7 mouse cellular contexts compared by ENCODE assay signal in the genomic region with DNA sequence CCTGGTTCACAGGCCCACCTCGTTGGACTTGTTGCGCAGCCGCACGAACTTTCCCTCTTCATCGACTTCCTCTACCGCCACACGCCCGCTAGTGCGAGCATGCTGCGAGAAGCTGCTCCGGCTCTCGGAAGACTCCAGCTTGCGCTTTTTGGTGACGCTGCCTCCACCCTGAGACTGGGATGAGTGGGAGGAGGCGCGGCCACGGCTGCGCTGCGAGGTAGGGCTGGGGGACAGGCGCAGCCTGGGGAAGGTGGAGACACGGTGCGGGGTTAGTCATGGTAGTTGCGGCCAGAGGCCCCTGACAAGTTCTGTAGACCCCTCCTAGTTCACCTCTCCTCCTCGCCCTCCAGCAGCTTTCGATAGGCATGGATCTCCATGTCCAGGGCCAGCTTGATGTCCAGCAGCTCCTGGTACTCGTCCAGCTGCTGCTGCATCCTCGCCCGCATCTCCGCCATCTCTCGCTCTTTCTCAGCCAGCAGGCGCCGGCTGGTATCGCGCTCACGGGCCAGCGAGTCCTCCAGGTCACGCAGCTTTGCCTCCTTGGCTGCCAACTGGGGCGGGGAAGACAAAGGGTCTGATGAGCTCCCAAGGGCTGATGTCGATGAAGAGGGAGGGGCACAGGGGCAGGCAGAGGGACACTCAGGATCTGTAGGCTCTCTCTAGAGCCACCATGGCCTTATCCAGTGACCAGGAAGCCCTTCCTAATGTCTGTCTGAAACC. TPM values are rescaled to one million over a fixed set of nuclear protein-coding genes. Genes with fewer than 3 reads are reported as not detected.
DNase-seq lines count a peak whose midpoint lies in the region; ATAC-seq and TF ChIP-seq lines count a peak whose summit lies in the region.

No protein-coding gene starts in this region.

- peak overlapping the region; percentile 58 for H3K4me2 ChIP-seq in lung, embryonic 14.5 days
- H3K4me2 ChIP-seq in lung, postnatal 0 days (replicated peaks; ENCODE audit: low read depth, low read length) = no peak overlapping the region
- H3K4me2 ChIP-seq in hindbrain, postnatal 0 days (ENCODE audit: low read depth, low read length) = peak overlapping the region; percentile 24; the same call in 1 of the 2 replicates
- H3K4me2 ChIP-seq in neural tube, embryonic 15.5 days = peak overlapping the region; percentile 23

- DNase-seq in lung, embryonic 14.5 days = peak; percentile 68
- no peak for DNase-seq in lung, postnatal 0 days (ENCODE audit: low spot score)
- DNase-seq in embryonic facial prominence, embryonic 10.5 days (ENCODE audit: low spot score) = peak; percentile 65
- DNase-seq in hindbrain, postnatal 0 days (ENCODE audit: low spot score) = peak; percentile 65
- DNase-seq in cerebellum, adult 11-12 months = no peak
- DNase-seq in adrenal gland, postnatal 4 days (ENCODE audit: low spot score in 2 of 2) = no peak

- H3K4me1 ChIP-seq in lung, embryonic 14.5 days (ENCODE audit: insufficient read depth) = no peaks in the 10 kb centered on the region
- H3K4me1 ChIP-seq in lung, postnatal 0 days (ENCODE audit: insufficient read depth, low read depth, low read length) = peaks cover 15% of the 10 kb centered on the region; the same call in 1 of the 2 replicates
- peaks cover 41% of the 10 kb centered on the region for H3K4me1 ChIP-seq in embryonic facial prominence, embryonic 10.5 days
- peaks cover 3% of the 10 kb centered on the region; the same call in 1 of the 2 replicates for H3K4me1 ChIP-seq in hindbrain, postnatal 0 days (ENCODE audit: insufficient read depth, low read length)
- peaks cover 17% of the 10 kb centered on the region for H3K4me1 ChIP-seq in neural tube, embryonic 15.5 days

- WGBS in lung, embryonic 14.5 days = 9% methylated on average over 39 of the region's 39 CpGs
- WGBS in lung, postnatal 0 days = 47% methylated on average over 39 of the region's 39 CpGs
- WGBS in embryonic facial prominence, embryonic 10.5 days = 9% methylated on average over 39 of the region's 39 CpGs
- 23% methylated on average over 39 of the region's 39 CpGs for WGBS in hindbrain, postnatal 0 days
- 18% methylated on average over 39 of the region's 39 CpGs for WGBS in neural tube, embryonic 15.5 days

- peaks cover 33% of the 10 kb centered on the region for H3K27me3 ChIP-seq in lung, embryonic 14.5 days (ENCODE audit: insufficient read depth, low read length)
- 0 out of 2 replicates have a peak, but pooled peaks cover 7% of the 10 kb centered on the region for H3K27me3 ChIP-seq in lung, postnatal 0 days (replicated peaks; ENCODE audit: insufficient read depth, low read length)
- peaks cover 79% of the 10 kb centered on the region for H3K27me3 ChIP-seq in embryonic facial prominence, embryonic 10.5 days (replicated peaks; ENCODE audit: low read depth, poor library complexity, severe bottlenecking)
- peaks cover 15% of the 10 kb centered on the region for H3K27me3 ChIP-seq in hindbrain, postnatal 0 days (ENCODE audit: insufficient read depth, low read length)
- H3K27me3 ChIP-seq in neural tube, embryonic 15.5 days (replicated peaks) = peaks cover 62% of the 10 kb centered on the region

- H3K9ac ChIP-seq in lung, embryonic 14.5 days = peak overlapping the region; percentile 6; the same call in 1 of the 2 replicates
- H3K9ac ChIP-seq in lung, postnatal 0 days (replicated peaks; ENCODE audit: low read depth) = no peak overlapping the region
- no peak overlapping the region for H3K9ac ChIP-seq in hindbrain, postnatal 0 days (replicated peaks; ENCODE audit: low read length)
- no peak overlapping the region for H3K9ac ChIP-seq in neural tube, embryonic 15.5 days (replicated peaks)

- H3K9me3 ChIP-seq in lung, embryonic 14.5 days (ENCODE audit: low read depth, low read length) = no peaks in the 10 kb centered on the region
- no peaks in the 10 kb centered on the region for H3K9me3 ChIP-seq in lung, postnatal 0 days (ENCODE audit: low read length)
- H3K9me3 ChIP-seq in embryonic facial prominence, embryonic 10.5 days = no peaks in the 10 kb centered on the region
- no peaks in the 10 kb centered on the region for H3K9me3 ChIP-seq in hindbrain, postnatal 0 days (ENCODE audit: low read length)
- H3K9me3 ChIP-seq in neural tube, embryonic 15.5 days (replicated peaks) = no peaks in the 10 kb centered on the region

- peaks cover 30% of the 10 kb centered on the region for H3K36me3 ChIP-seq in lung, embryonic 14.5 days (ENCODE audit: insufficient read depth)
- peaks cover 31% of the 10 kb centered on the region for H3K36me3 ChIP-seq in lung, postnatal 0 days (ENCODE audit: insufficient read depth, low read length)
- no peaks in the 10 kb centered on the region for H3K36me3 ChIP-seq in embryonic facial prominence, embryonic 10.5 days (replicated peaks)
- H3K36me3 ChIP-seq in hindbrain, postnatal 0 days (ENCODE audit: insufficient read depth, low read length) = peaks cover 15% of the 10 kb centered on the region
- peaks cover 39% of the 10 kb centered on the region for H3K36me3 ChIP-seq in neural tube, embryonic 15.5 days

- TF ChIP-seq CTCF in lung, embryonic 14.5 days (IDR thresholded peaks at IDR 0.05; ENCODE audit: low read depth) = no peak
- TF ChIP-seq CTCF in lung, postnatal 0 days (IDR thresholded peaks at IDR 0.05) = no peak
- 0 out of 2 replicates have a peak, but pooled peaks have one; percentile 17 for TF ChIP-seq CTCF in hindbrain, postnatal 0 days (IDR thresholded peaks at IDR 0.05; ENCODE audit: low read depth)

- no peak; the same call in 1 of the 2 replicates for ATAC-seq in lung, embryonic 14.5 days (ENCODE audit: insufficient read depth)
- ATAC-seq in lung, postnatal 0 days = no peak
- peak; percentile 22 for ATAC-seq in hindbrain, postnatal 0 days
- ATAC-seq in neural tube, embryonic 15.5 days (ENCODE audit: low FRiP score) = no peak

- no peak overlapping the region for H3K27ac ChIP-seq in lung, embryonic 14.5 days (ENCODE audit: low read depth)
- no peak overlapping the region for H3K27ac ChIP-seq in lung, postnatal 0 days (ENCODE audit: low read length)
- peak overlapping the region; percentile 72 for H3K27ac ChIP-seq in embryonic facial prominence, embryonic 10.5 days (replicated peaks)
- no peak overlapping the region for H3K27ac ChIP-seq in hindbrain, postnatal 0 days
- H3K27ac ChIP-seq in neural tube, embryonic 15.5 days (replicated peaks) = no peak overlapping the region

- TF ChIP-seq EP300 in lung, postnatal 0 days (IDR thresholded peaks at IDR 0.05) = no peak

- H3K4me3 ChIP-seq in lung, embryonic 14.5 days (ENCODE audit: low read depth, low read length) = peak overlapping the region; percentile 30
- no peak overlapping the region for H3K4me3 ChIP-seq in lung, postnatal 0 days (ENCODE audit: low read depth, low read length)
- peak overlapping the region; percentile 57 for H3K4me3 ChIP-seq in embryonic facial prominence, embryonic 10.5 days
- H3K4me3 ChIP-seq in hindbrain, postnatal 0 days (ENCODE audit: low read length) = no peak overlapping the region
- H3K4me3 ChIP-seq in neural tube, embryonic 15.5 days (replicated peaks) = no peak overlapping the region

RNA-seq across cellular contexts. Expression of a gene that starts 23.8 kb away (rescaled TPM):
- 2.8 TPM in 2 replicates for polyA plus RNA-seq in lung, embryonic 14.5 days (2014; fragmentation: Nextera tagmentation; extraction: Ambion mirVana)
- polyA plus RNA-seq in lung, postnatal 0 days (2015; fragmentation: Nextera tagmentation; extraction: Ambion mirVana) = 9.0 and 9.2 TPM in 2 replicates
- 5.9 and 7.1 TPM in 2 replicates for polyA plus RNA-seq in embryonic facial prominence, embryonic 10.5 days (2016; fragmentation: Nextera tagmentation; extraction: Ambion mirVana)
- 39.4 and 45.2 TPM in 2 replicates for total RNA-seq in hindbrain, postnatal 0 days (2014; rRNA removed)
- 25.4 and 26.5 TPM in 2 replicates for polyA plus RNA-seq in hindbrain, postnatal 0 days (2015; fragmentation: Nextera tagmentation; extraction: Ambion mirVana)
- polyA plus RNA-seq in neural tube, embryonic 15.5 days (2015; fragmentation: Nextera tagmentation; extraction: Ambion mirVana) = 28.2 and 28.8 TPM in 2 replicates
- total RNA-seq in adrenal gland, postnatal 4 days (2021) = 10 to 100 TPM; 11.5 to 15.5 TPM

RNA-seq across cellular contexts. Expression of a gene that starts 25.0 kb away (rescaled TPM):
- polyA plus RNA-seq in lung, embryonic 14.5 days (2014; fragmentation: Nextera tagmentation; extraction: Ambion mirVana) = 70.0 TPM in 2 replicates
- polyA plus RNA-seq in lung, postnatal 0 days (2015; fragmentation: Nextera tagmentation; extraction: Ambion mirVana) = 185 and 216 TPM in 2 replicates
- 15.2 and 17.9 TPM in 2 replicates for polyA plus RNA-seq in embryonic facial prominence, embryonic 10.5 days (2016; fragmentation: Nextera tagmentation; extraction: Ambion mirVana)
- total RNA-seq in hindbrain, postnatal 0 days (2014; rRNA removed) = 59.7 and 60.8 TPM in 2 replicates
- 59.1 and 61.1 TPM in 2 replicates for polyA plus RNA-seq in hindbrain, postnatal 0 days (2015; fragmentation: Nextera tagmentation; extraction: Ambion mirVana)
- polyA plus RNA-seq in neural tube, embryonic 15.5 days (2015; fragmentation: Nextera tagmentation; extraction: Ambion mirVana) = 70.3 and 78.7 TPM in 2 replicates
- total RNA-seq in adrenal gland, postnatal 4 days (2021) = 100 to 1,000 TPM; 109 to 113 TPM

RNA-seq across cellular contexts. Expression of a gene that starts 47.4 kb away (rescaled TPM):
- polyA plus RNA-seq in lung, embryonic 14.5 days (2014; fragmentation: Nextera tagmentation; extraction: Ambion mirVana) = 25.0 and 25.4 TPM in 2 replicates
- polyA plus RNA-seq in lung, postnatal 0 days (2015; fragmentation: Nextera tagmentation; extraction: Ambion mirVana) = 2.6 and 3.4 TPM in 2 replicates
- 33.6 and 37.4 TPM in 2 replicates for polyA plus RNA-seq in embryonic facial prominence, embryonic 10.5 days (2016; fragmentation: Nextera tagmentation; extraction: Ambion mirVana)
- 52.3 and 54.5 TPM in 2 replicates for total RNA-seq in hindbrain, postnatal 0 days (2014; rRNA removed)
- polyA plus RNA-seq in hindbrain, postnatal 0 days (2015; fragmentation: Nextera tagmentation; extraction: Ambion mirVana) = 13.9 and 15.3 TPM in 2 replicates
- polyA plus RNA-seq in neural tube, embryonic 15.5 days (2015; fragmentation: Nextera tagmentation; extraction: Ambion mirVana) = 18.6 and 19.2 TPM in 2 replicates
- total RNA-seq in adrenal gland, postnatal 4 days (2021) = 10 to 100 TPM; 11.2 to 16.1 TPM

RNA-seq across cellular contexts. Expression of a gene that starts 59.8 kb away (rescaled TPM):
- polyA plus RNA-seq in lung, embryonic 14.5 days (2014; fragmentation: Nextera tagmentation; extraction: Ambion mirVana) = 16.6 and 18.3 TPM in 2 replicates
- polyA plus RNA-seq in lung, postnatal 0 days (2015; fragmentation: Nextera tagmentation; extraction: Ambion mirVana) = 9.3 and 11.3 TPM in 2 replicates
- 17.5 and 17.6 TPM in 2 replicates for polyA plus RNA-seq in embryonic facial prominence, embryonic 10.5 days (2016; fragmentation: Nextera tagmentation; extraction: Ambion mirVana)
- total RNA-seq in hindbrain, postnatal 0 days (2014; rRNA removed) = 68.3 and 68.6 TPM in 2 replicates
- polyA plus RNA-seq in hindbrain, postnatal 0 days (2015; fragmentation: Nextera tagmentation; extraction: Ambion mirVana) = 31.9 and 34.1 TPM in 2 replicates
- polyA plus RNA-seq in neural tube, embryonic 15.5 days (2015; fragmentation: Nextera tagmentation; extraction: Ambion mirVana) = 33.6 and 36.4 TPM in 2 replicates
- total RNA-seq in adrenal gland, postnatal 4 days (2021) = 10 to 100 TPM; 34.9 to 35.7 TPM

Comparison
In these comparisons a context has a peak if more than half of its experiments do, and no peak if none do; other contexts are left out.
1. DNase-seq: peak in lung, embryonic 14.5 days (single experiment), embryonic facial prominence, embryonic 10.5 days (single experiment) and hindbrain, postnatal 0 days (single experiment); none in lung, postnatal 0 days (single experiment), cerebellum, adult 11-12 months (single experiment) and adrenal gland, postnatal 4 days (0 of 2).
2. H3K4me3 ChIP-seq: peak in lung, embryonic 14.5 days (single experiment) and embryonic facial prominence, embryonic 10.5 days (single experiment); none in lung, postnatal 0 days (single experiment), hindbrain, postnatal 0 days (single experiment) and neural tube, embryonic 15.5 days (single experiment).